Mouse (Mus musculus): ENCODE results near the gene Gm20388. TPM values are rescaled to one million over a fixed set of nuclear protein-coding genes. Genes with fewer than 3 reads are reported as not detected.

The Gm20388 gene
- polyA plus RNA-seq, 1 experiment from 2014 or later, result not detected

- 92% methylated on average over 9 of the region's 9 CpGs for WGBS
- no peak for TF ChIP-seq EP300 (optimal IDR thresholded peaks at IDR 0.05)
- TF ChIP-seq CTCF (IDR thresholded peaks at IDR 0.05; ENCODE audit: low read depth), result no peak
These were observed 1433.8 kb downstream of the Gm20388 start for GRCm38 (mm10) chr8:121344486-121344885.

GRCm38 (mm10) chr8:121346175-121346574 is 1435.5 kb downstream of the Gm20388 start:
- H3K27ac ChIP-seq (replicated peaks), result no peak overlapping the region
- H3K27me3 ChIP-seq (ENCODE audit: control insufficient read depth, insufficient read depth, low read length), result no peaks in the 10 kb centered on the region
- WGBS, result 68% methylated on average over 13 of the region's 13 CpGs
- no peaks in the 10 kb centered on the region for H3K9me3 ChIP-seq (ENCODE audit: control insufficient read depth, low read length)
- DNase-seq (ENCODE audit: low spot score), result no peak
- H3K9ac ChIP-seq (ENCODE audit: low read length), result no peak overlapping the region
- no peaks in the 10 kb centered on the region for H3K4me1 ChIP-seq (replicated peaks; ENCODE audit: control insufficient read depth, insufficient read depth)
- no peak for ATAC-seq (ENCODE audit: low FRiP score, low TSS enrichment)
- no peak overlapping the region for H3K4me2 ChIP-seq (replicated peaks; ENCODE audit: low read depth)
- no peaks in the 10 kb centered on the region for H3K36me3 ChIP-seq (ENCODE audit: control insufficient read depth, insufficient read depth, low read length)
- H3K4me3 ChIP-seq (ENCODE audit: low read depth, low read length), result no peak overlapping the region
- TF ChIP-seq CTCF (IDR thresholded peaks at IDR 0.05; ENCODE audit: low read depth) (no peak), EP300 (optimal IDR thresholded peaks at IDR 0.05) (no peak)

More at GRCm38 (mm10) chr8:121344486-121344885, 1433.8 kb downstream of the Gm20388 start:
- Histone ChIP-seq H3K27me3 (ENCODE audit: control insufficient read depth, insufficient read depth, low read length) (no peaks in the 10 kb centered on the region), H3K9ac (ENCODE audit: low read length) (no peak overlapping the region), H3K36me3 (ENCODE audit: control insufficient read depth, insufficient read depth, low read length) (no peaks in the 10 kb centered on the region), H3K4me1 (replicated peaks; ENCODE audit: control insufficient read depth, insufficient read depth) (no peaks in the 10 kb centered on the region), H3K9me3 (ENCODE audit: control insufficient read depth, low read length) (no peaks in the 10 kb centered on the region), H3K4me2 (replicated peaks; ENCODE audit: low read depth) (no peak overlapping the region), H3K4me3 (ENCODE audit: low read depth, low read length) (no peak overlapping the region), H3K27ac (replicated peaks) (no peak overlapping the region)
- DNase-seq (ENCODE audit: low spot score) (no peak), ATAC-seq (ENCODE audit: low FRiP score, low TSS enrichment) (no peak)

- Histone ChIP-seq H3K4me1 (replicated peaks; ENCODE audit: control insufficient read depth, insufficient read depth) (no peaks in the 10 kb centered on the region), H3K4me2 (replicated peaks; ENCODE audit: low read depth) (no peak overlapping the region), H3K36me3 (ENCODE audit: control insufficient read depth, insufficient read depth, low read length) (no peaks in the 10 kb centered on the region), H3K9ac (ENCODE audit: low read length) (no peak overlapping the region), H3K4me3 (ENCODE audit: low read depth, low read length) (no peak overlapping the region), H3K27ac (replicated peaks) (no peak overlapping the region), H3K27me3 (ENCODE audit: control insufficient read depth, insufficient read depth, low read length) (no peaks in the 10 kb centered on the region), H3K9me3 (ENCODE audit: control insufficient read depth, low read length) (no peaks in the 10 kb centered on the region)
- 39% methylated on average over 9 of the region's 9 CpGs for WGBS
- DNase-seq (ENCODE audit: low spot score) (peak; percentile 28), ATAC-seq (ENCODE audit: low FRiP score, low TSS enrichment) (peak; percentile 45)
- TF ChIP-seq EP300 (optimal IDR thresholded peaks at IDR 0.05) (no peak), CTCF (IDR thresholded peaks at IDR 0.05; ENCODE audit: low read depth) (no peak)
These were observed 1436.2 kb downstream of the Gm20388 start for GRCm38 (mm10) chr8:121346862-121347261.

DNA sequence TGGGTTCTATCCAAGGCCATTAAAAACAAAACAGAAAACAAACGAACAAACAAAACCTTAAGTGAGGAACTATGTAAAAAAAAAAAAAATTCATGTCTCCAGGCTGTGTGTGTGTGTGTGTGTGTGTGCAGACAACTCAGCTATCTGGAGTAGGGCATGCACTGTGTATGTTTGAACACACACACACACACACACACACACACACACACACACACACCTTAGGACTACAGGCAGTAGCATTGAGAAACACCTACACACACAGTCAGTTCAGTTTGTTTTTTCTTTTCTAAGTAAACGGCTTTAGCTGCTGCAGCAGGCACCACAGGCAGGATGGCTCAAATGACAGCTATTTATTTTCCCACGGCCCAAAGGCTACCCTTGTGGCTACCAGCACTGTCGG is 1438.4 kb downstream of the Gm20388 start:
- H3K4me3 ChIP-seq (ENCODE audit: low read depth, low read length), result no peak overlapping the region
- no peak overlapping the region for H3K4me2 ChIP-seq (replicated peaks; ENCODE audit: low read depth)
- no peak for TF ChIP-seq CTCF (IDR thresholded peaks at IDR 0.05; ENCODE audit: low read depth)
- no peak for TF ChIP-seq EP300 (optimal IDR thresholded peaks at IDR 0.05)
- DNase-seq (ENCODE audit: low spot score), result no peak
- H3K36me3 ChIP-seq (ENCODE audit: control insufficient read depth, insufficient read depth, low read length), result no peaks in the 10 kb centered on the region
- WGBS, result 41% methylated on average over 4 of the region's 4 CpGs
- no peak for ATAC-seq (ENCODE audit: low FRiP score, low TSS enrichment)
- H3K27ac ChIP-seq (replicated peaks), result no peak overlapping the region
- H3K27me3 ChIP-seq (ENCODE audit: control insufficient read depth, insufficient read depth, low read length), result no peaks in the 10 kb centered on the region
- no peaks in the 10 kb centered on the region for H3K4me1 ChIP-seq (replicated peaks; ENCODE audit: control insufficient read depth, insufficient read depth)
- no peaks in the 10 kb centered on the region for H3K9me3 ChIP-seq (ENCODE audit: control insufficient read depth, low read length)
- H3K9ac ChIP-seq (ENCODE audit: low read length), result no peak overlapping the region

DNA sequence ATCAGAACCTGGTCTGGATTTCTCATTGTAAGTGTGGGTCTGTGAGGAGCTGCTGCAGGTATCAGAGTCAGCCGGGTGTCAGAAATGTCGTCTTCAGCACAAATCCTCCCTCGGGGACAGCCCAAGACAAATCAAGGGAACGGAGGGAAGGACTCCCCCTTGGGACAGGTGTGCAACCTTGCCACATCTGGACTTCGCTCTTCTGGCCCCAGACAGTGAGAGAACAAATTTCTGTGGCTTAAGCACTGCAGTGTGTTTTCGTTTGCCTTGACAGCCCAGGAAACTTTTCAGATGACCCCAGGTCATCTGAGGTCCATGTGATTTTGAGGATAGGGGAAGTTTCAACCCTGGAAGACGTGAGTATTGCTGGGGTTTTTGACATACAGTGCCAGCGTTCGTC is 1440.2 kb downstream of the Gm20388 start:
- Histone ChIP-seq H3K4me1 (replicated peaks; ENCODE audit: control insufficient read depth, insufficient read depth) (no peaks in the 10 kb centered on the region), H3K4me2 (replicated peaks; ENCODE audit: low read depth) (no peak overlapping the region), H3K36me3 (ENCODE audit: control insufficient read depth, insufficient read depth, low read length) (no peaks in the 10 kb centered on the region), H3K9ac (ENCODE audit: low read length) (no peak overlapping the region), H3K27ac (replicated peaks) (no peak overlapping the region), H3K9me3 (ENCODE audit: control insufficient read depth, low read length) (no peaks in the 10 kb centered on the region), H3K27me3 (ENCODE audit: control insufficient read depth, insufficient read depth, low read length) (no peaks in the 10 kb centered on the region), H3K4me3 (ENCODE audit: low read depth, low read length) (no peak overlapping the region)
- ATAC-seq (ENCODE audit: low FRiP score, low TSS enrichment) (no peak), DNase-seq (ENCODE audit: low spot score) (no peak)
- TF ChIP-seq CTCF (IDR thresholded peaks at IDR 0.05; ENCODE audit: low read depth), result no peak
- no peak for TF ChIP-seq EP300 (optimal IDR thresholded peaks at IDR 0.05)
- WGBS, result 70% methylated on average over 9 of the region's 9 CpGs

DNA sequence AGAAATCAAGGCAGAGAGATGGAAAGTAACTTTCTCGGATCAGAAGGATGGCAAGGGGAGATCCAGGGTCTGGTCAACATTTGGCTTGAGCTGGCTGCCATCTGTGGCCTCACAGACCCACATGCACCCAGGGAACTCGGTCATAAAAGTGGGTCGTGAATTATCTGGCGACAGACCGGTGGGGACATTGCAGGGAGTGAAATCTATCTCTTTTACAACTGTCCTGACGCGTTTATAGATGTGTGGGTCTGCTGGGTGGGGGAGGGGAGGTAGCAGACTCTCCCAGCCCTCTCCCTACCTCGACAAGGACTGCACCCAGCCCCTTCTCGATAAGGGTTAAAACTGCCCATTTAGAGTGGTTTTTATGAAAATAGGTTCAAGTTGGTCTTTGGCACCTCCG is 1444.2 kb downstream of the Gm20388 start:
- Histone ChIP-seq H3K9ac (ENCODE audit: low read length) (no peak overlapping the region), H3K36me3 (ENCODE audit: control insufficient read depth, insufficient read depth, low read length) (no peaks in the 10 kb centered on the region), H3K9me3 (ENCODE audit: control insufficient read depth, low read length) (no peaks in the 10 kb centered on the region), H3K4me1 (replicated peaks; ENCODE audit: control insufficient read depth, insufficient read depth) (peaks cover 7% of the 10 kb centered on the region; the same call in 1 of the 2 replicates), H3K4me2 (replicated peaks; ENCODE audit: low read depth) (no peak overlapping the region), H3K4me3 (ENCODE audit: low read depth, low read length) (no peak overlapping the region), H3K27ac (replicated peaks) (no peak overlapping the region), H3K27me3 (ENCODE audit: control insufficient read depth, insufficient read depth, low read length) (no peaks in the 10 kb centered on the region)
- ATAC-seq (ENCODE audit: low FRiP score, low TSS enrichment) (no peak), DNase-seq (ENCODE audit: low spot score) (no peak)
- TF ChIP-seq CTCF (IDR thresholded peaks at IDR 0.05; ENCODE audit: low read depth) (no peak), EP300 (optimal IDR thresholded peaks at IDR 0.05) (no peak)
- WGBS, result 57% methylated on average over 10 of the region's 10 CpGs
